Mouse (Mus musculus): ENCODE results near the gene Tldc2.
A peak's percentile ranks its signal among the peaks of the same experiment; 100 is the strongest.

The Tldc2 gene

GRCm38 (mm10) chr2:157063241-157063700, 23.6 kb upstream of the Tldc2 start:
- DNase-seq: no peak

GRCm38 (mm10) chr2:157064136-157064535, 22.7 kb upstream of the Tldc2 start:
- no peak for DNase-seq

GRCm38 (mm10) chr2:157064978-157065878, 21.6 kb upstream of the Tldc2 start:
- DNase-seq: no peak

- DNase-seq: no peak
These were observed 21.0 kb upstream of the Tldc2 start for GRCm38 (mm10) chr2:157065879-157066226.

- no peak for DNase-seq
These were observed 20.0 kb upstream of the Tldc2 start for GRCm38 (mm10) chr2:157066731-157067430.

- no peak for DNase-seq
These were observed 18.0 kb upstream of the Tldc2 start for GRCm38 (mm10) chr2:157068701-157069354.

GRCm38 (mm10) chr2:157069355-157069735, 17.5 kb upstream of the Tldc2 start:
- no peak for DNase-seq

GRCm38 (mm10) chr2:157069755-157070315, 17.0 kb upstream of the Tldc2 start:
- DNase-seq: no peak

- DNase-seq: no peak
These were observed 16.5 kb upstream of the Tldc2 start for GRCm38 (mm10) chr2:157070365-157070764.

- peak; percentile 41 for DNase-seq
These were observed 15.3 kb upstream of the Tldc2 start for GRCm38 (mm10) chr2:157071556-157071955.

GRCm38 (mm10) chr2:157072316-157072990, 14.4 kb upstream of the Tldc2 start:
- no peak for DNase-seq

- DNase-seq: no peak
These were observed 13.3 kb upstream of the Tldc2 start for GRCm38 (mm10) chr2:157073378-157074052.

- DNase-seq: no peak
These were observed 12.6 kb upstream of the Tldc2 start for GRCm38 (mm10) chr2:157074186-157074724.

GRCm38 (mm10) chr2:157074772-157075171, 12.1 kb upstream of the Tldc2 start:
- no peak for DNase-seq

- DNase-seq: no peak
These were observed 11.6 kb upstream of the Tldc2 start for GRCm38 (mm10) chr2:157075226-157075625.

- no peak for DNase-seq
These were observed 11.2 kb upstream of the Tldc2 start for GRCm38 (mm10) chr2:157075685-157076084.

- no peak for DNase-seq
These were observed 10.3 kb upstream of the Tldc2 start for GRCm38 (mm10) chr2:157076585-157076984.

GRCm38 (mm10) chr2:157077160-157077559, 9.7 kb upstream of the Tldc2 start:
- no peak for DNase-seq

- peak; percentile 9 for DNase-seq
These were observed 9.2 kb upstream of the Tldc2 start for GRCm38 (mm10) chr2:157077641-157078058.

GRCm38 (mm10) chr2:157078059-157078792, 8.6 kb upstream of the Tldc2 start:
- peak; percentile 20 for DNase-seq

Data from thymus, postnatal 14 days (tissue).